Mouse (Mus musculus): ENCODE results near the gene Zbtb4.

GRCm38 (mm10) chr11:69758478-69758970 is 7.2 kb upstream of the Zbtb4 start, which contains the start of gene Polr2a:
- no peak for TF ChIP-seq CTCF (IDR thresholded peaks at IDR 0.05; ENCODE audit: low read depth, low read length)
- 0 out of 2 replicates have a peak, but pooled peaks have one; percentile 43 for TF ChIP-seq EP300 (IDR thresholded peaks at IDR 0.05; ENCODE audit: insufficient read depth, low read depth, low read length)
- TF ChIP-seq POLR2A (IDR thresholded peaks at IDR 0.05; ENCODE audit: insufficient read depth, low read length) = peak; percentile 100

Data from ES-Bruce4 (cell line).